Mouse (Mus musculus): Measurements from ENCODE around the gene Gm428. TPM values are rescaled to one million over a fixed set of nuclear protein-coding genes. Genes with fewer than 3 reads are reported as not detected.

Gm428 gene
- polyA plus RNA-seq (2017; shearing (Covaris generic)): not detected

GRCm38 (mm10) chr4:73683216-73683615 is at the start of gene Gm428:
TSS of gene Gm428 (plus strand) at chr4:73683516.

GRCm38 (mm10) chr4:73637821-73638220 is 45.5 kb upstream of the Gm428 start, which contains the start of gene Gm11236:
TSS of gene Gm11236 (plus strand) at chr4:73638121.

DNA sequence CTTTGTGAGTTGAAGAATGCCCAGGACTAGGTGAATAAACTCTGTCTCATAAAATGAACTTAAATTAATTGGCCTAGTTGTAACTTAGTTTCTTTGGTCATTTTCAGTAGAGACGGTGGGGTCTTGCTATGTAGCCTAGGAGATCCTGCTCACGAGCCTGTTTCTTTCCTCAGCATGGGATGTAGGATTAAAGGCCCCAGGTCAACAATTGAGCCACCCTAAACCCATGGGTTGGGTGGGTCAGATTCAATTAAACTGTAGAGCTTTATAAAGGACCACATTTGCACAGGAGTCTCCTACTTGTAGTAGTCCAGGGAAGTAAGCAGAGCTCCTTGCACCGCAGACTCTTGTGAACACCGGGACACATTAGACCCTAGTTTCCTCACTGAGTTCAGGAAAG is 15.3 kb upstream of the Gm428 start, which contains the start of gene Gm11239:
Gene Gm11239, plus strand, starts transcription at position 301 of the 400 bp plus-strand sequence.

Other genes starting within 250 kb of the Gm428 start
- not detected for gene Gm11238, start 75.6 kb upstream of the Gm428 start, polyA plus RNA-seq (2017; shearing (Covaris generic))
- not detected for gene Gm11237, start 60.5 kb upstream of the Gm428 start, polyA plus RNA-seq (2017; shearing (Covaris generic))
- not detected for gene Gm11236, start 45.4 kb upstream of the Gm428 start, polyA plus RNA-seq (2017; shearing (Covaris generic))
- not detected for gene Gm11239, start 15.2 kb upstream of the Gm428 start, polyA plus RNA-seq (2017; shearing (Covaris generic))
- not detected for gene Rasef, start 107.5 kb downstream of the Gm428 start, polyA plus RNA-seq (2017; shearing (Covaris generic))
- gene Gm11758, start 192.8 kb downstream of the Gm428 start, polyA plus RNA-seq (2017; shearing (Covaris generic)): not detected
- not detected for gene Gm11757, start 207.6 kb downstream of the Gm428 start, polyA plus RNA-seq (2017; shearing (Covaris generic))
- not detected for gene Gm13871, start 222.4 kb downstream of the Gm428 start, polyA plus RNA-seq (2017; shearing (Covaris generic))
- 0.13 TPM for gene Gm11756, start 237.2 kb downstream of the Gm428 start, polyA plus RNA-seq (2017; shearing (Covaris generic))